Mouse (Mus musculus) heart, embryonic 11.5 days (tissue): ENCODE results near the gene Rapgef4. TPM values are rescaled to one million over a fixed set of nuclear protein-coding genes. Genes with fewer than 3 reads are reported as not detected.
A peak's percentile ranks its signal among the peaks of the same experiment; 100 is the strongest.

Source experiments
- ATAC-seq: fragments of 200-750 bp; cut with Nextera tagmentation; replicated peaks from 2 replicates; pipeline ENCODE4 v1.8.0; 2017; ENCODE audit warnings: moderate library complexity; ENCODE audit not compliant: insufficient number of reproducible peaks, low FRiP score, low TSS enrichment
- H3K27ac ChIP-seq: fragments of 300-500 bp; sonication (generic); 2 replicates; pipeline ENCODE4 v1.5.1; 2014; ENCODE audit warnings: mild to moderate bottlenecking, low read depth, low read length
- H3K27me3 ChIP-seq: fragments of 300-500 bp; sonication (generic); 2 replicates; pipeline ENCODE4 v1.6.1; 2014; ENCODE audit warnings: mild to moderate bottlenecking, low read length, mixed read lengths; ENCODE audit not compliant: control insufficient read depth, insufficient read depth
- H3K36me3 ChIP-seq: fragments of 300-500 bp; sonication (generic); 2 replicates; pipeline ENCODE4 v1.6.1; 2014; ENCODE audit warnings: mild to moderate bottlenecking, low read length, moderate library complexity, mixed read lengths; ENCODE audit not compliant: control insufficient read depth, insufficient read depth
- H3K4me1 ChIP-seq: fragments of 300-500 bp; sonication (generic); 2 replicates; pipeline ENCODE4 v1.6.1; 2014; ENCODE audit warnings: low read length; ENCODE audit not compliant: control insufficient read depth, insufficient read depth
- H3K4me2 ChIP-seq: fragments of 300-500 bp; sonication (generic); 2 replicates; pipeline ENCODE4 v1.6.1; 2014; ENCODE audit warnings: mild to moderate bottlenecking, moderate library complexity
- H3K4me3 ChIP-seq: fragments of 300-500 bp; sonication (generic); 2 replicates; pipeline ENCODE4 v1.5.1; 2014; ENCODE audit warnings: low read depth, low read length
- H3K9ac ChIP-seq: fragments of 300-500 bp; sonication (generic); 2 replicates; pipeline ENCODE4 v1.6.1; 2014; ENCODE audit warnings: mild to moderate bottlenecking, low read depth, low read length, moderate library complexity
- H3K9me3 ChIP-seq: fragments of 300-500 bp; sonication (generic); replicated peaks from 2 replicates; pipeline ENCODE4 v1.6.1; 2016; ENCODE audit warnings: low read length; ENCODE audit not compliant: control insufficient read depth
- WGBS: fragments of 180-500 bp; shearing (Covaris S2); extraction: QIAGEN DNeasy Blood & Tissue Kit; methylation state at CpG from one replicate; pipeline ENCODE4 v1.1.7; 2014; ENCODE audit not compliant: insufficient replicate concordance; 5-methylcytosine and 5-hydroxymethylcytosine counted together
- polyA plus RNA-seq: library from polyadenylated mRNA; unstranded; fragments of >200 nt; fragmentation: Nextera tagmentation; extraction: Ambion mirVana; gene quantifications from 2 replicates; pipeline ENCODE4 v1.2.1, GENCODE M21; 2014

The Rapgef4 gene
- polyA plus RNA-seq, 1 experiment from 2014 or later: 4.0 TPM

GRCm38 (mm10) chr2:72026506-72026905 is 45.5 kb downstream of the Rapgef4 start:
- Histone ChIP-seq H3K9me3 (no peaks in the 10 kb centered on the region), H3K27ac (no peak overlapping the region), H3K27me3 (no peaks in the 10 kb centered on the region), H3K9ac (no peak overlapping the region), H3K36me3 (no peaks in the 10 kb centered on the region), H3K4me1 (no peaks in the 10 kb centered on the region), H3K4me2 (no peak overlapping the region), H3K4me3 (no peak overlapping the region)
- no peak for ATAC-seq
- WGBS: 77% methylated on average over 1 of the region's 1 CpGs

GRCm38 (mm10) chr2:72029081-72029480 is 48.0 kb downstream of the Rapgef4 start:
- Histone ChIP-seq H3K36me3 (no peaks in the 10 kb centered on the region), H3K9me3 (no peaks in the 10 kb centered on the region), H3K4me1 (no peaks in the 10 kb centered on the region), H3K27me3 (no peaks in the 10 kb centered on the region), H3K27ac (no peak overlapping the region), H3K4me3 (no peak overlapping the region), H3K9ac (no peak overlapping the region), H3K4me2 (no peak overlapping the region)
- 78% methylated on average over 1 of the region's 1 CpGs for WGBS
- ATAC-seq: no peak

- ATAC-seq: no peak
- 84% methylated on average over 5 of the region's 5 CpGs for WGBS
- Histone ChIP-seq H3K4me2 (no peak overlapping the region), H3K9ac (no peak overlapping the region), H3K36me3 (no peaks in the 10 kb centered on the region), H3K27me3 (no peaks in the 10 kb centered on the region), H3K9me3 (no peaks in the 10 kb centered on the region), H3K4me3 (no peak overlapping the region), H3K27ac (no peak overlapping the region), H3K4me1 (no peaks in the 10 kb centered on the region)
Measured at GRCm38 (mm10) chr2:72029586-72030144, 48.6 kb downstream of the Rapgef4 start.

GRCm38 (mm10) chr2:72031717-72032116 is 50.7 kb downstream of the Rapgef4 start:
- Histone ChIP-seq H3K4me2 (no peak overlapping the region), H3K4me1 (no peaks in the 10 kb centered on the region), H3K9me3 (no peaks in the 10 kb centered on the region), H3K27me3 (no peaks in the 10 kb centered on the region), H3K36me3 (no peaks in the 10 kb centered on the region), H3K27ac (no peak overlapping the region), H3K4me3 (no peak overlapping the region), H3K9ac (no peak overlapping the region)
- 66% methylated on average over 5 of the region's 5 CpGs for WGBS
- ATAC-seq: no peak

- Histone ChIP-seq H3K27ac (no peak overlapping the region), H3K9me3 (no peaks in the 10 kb centered on the region), H3K4me1 (no peaks in the 10 kb centered on the region), H3K4me3 (no peak overlapping the region), H3K9ac (no peak overlapping the region), H3K27me3 (no peaks in the 10 kb centered on the region), H3K4me2 (no peak overlapping the region), H3K36me3 (no peaks in the 10 kb centered on the region)
- WGBS: 42% methylated on average over 8 of the region's 8 CpGs
- ATAC-seq: 0 out of 2 replicates have a peak, but pooled peaks have one; percentile 31
Measured at GRCm38 (mm10) chr2:72035616-72036015, 54.6 kb downstream of the Rapgef4 start.

GRCm38 (mm10) chr2:72037357-72037756 is 56.3 kb downstream of the Rapgef4 start:
- no peak overlapping the region for H3K27ac ChIP-seq
- no peak overlapping the region for H3K4me2 ChIP-seq
- H3K9ac ChIP-seq: no peak overlapping the region
- H3K36me3 ChIP-seq: no peaks in the 10 kb centered on the region
- no peaks in the 10 kb centered on the region for H3K4me1 ChIP-seq
- 76% methylated on average over 5 of the region's 5 CpGs for WGBS
- H3K9me3 ChIP-seq: no peaks in the 10 kb centered on the region
- ATAC-seq: no peak
- no peaks in the 10 kb centered on the region for H3K27me3 ChIP-seq
- H3K4me3 ChIP-seq: no peak overlapping the region

- ATAC-seq: no peak
- Histone ChIP-seq H3K4me1 (no peaks in the 10 kb centered on the region), H3K27me3 (no peaks in the 10 kb centered on the region), H3K36me3 (no peaks in the 10 kb centered on the region), H3K9ac (no peak overlapping the region), H3K4me2 (no peak overlapping the region), H3K27ac (no peak overlapping the region), H3K9me3 (no peaks in the 10 kb centered on the region), H3K4me3 (no peak overlapping the region)
- WGBS: 44% methylated on average over 1 of the region's 1 CpGs
Measured at GRCm38 (mm10) chr2:72038235-72038634, 57.2 kb downstream of the Rapgef4 start.

- no peak overlapping the region for H3K4me2 ChIP-seq
Measured at GRCm38 (mm10) chr2:72038651-72039251, 57.7 kb downstream of the Rapgef4 start.

GRCm38 (mm10) chr2:72039522-72040045 is 58.5 kb downstream of the Rapgef4 start:
- Histone ChIP-seq H3K4me2 (no peak overlapping the region), H3K36me3 (no peaks in the 10 kb centered on the region), H3K27ac (no peak overlapping the region), H3K9ac (no peak overlapping the region), H3K27me3 (no peaks in the 10 kb centered on the region), H3K4me1 (no peaks in the 10 kb centered on the region), H3K4me3 (no peak overlapping the region), H3K9me3 (no peaks in the 10 kb centered on the region)
- WGBS: 64% methylated on average over 8 of the region's 8 CpGs
- ATAC-seq: no peak

More at GRCm38 (mm10) chr2:72038651-72039251, 57.7 kb downstream of the Rapgef4 start:
- no peak for ATAC-seq
- Histone ChIP-seq H3K9ac (no peak overlapping the region), H3K4me1 (no peaks in the 10 kb centered on the region), H3K36me3 (no peaks in the 10 kb centered on the region), H3K27ac (no peak overlapping the region), H3K9me3 (no peaks in the 10 kb centered on the region), H3K4me3 (no peak overlapping the region), H3K27me3 (no peaks in the 10 kb centered on the region)
- WGBS: 69% methylated on average over 18 of the region's 18 CpGs
